Mouse (Mus musculus): ENCODE measurements around the gene Gna11. TPM values are rescaled to one million over a fixed set of nuclear protein-coding genes. Genes with fewer than 3 reads are reported as not detected.

The Gna11 gene
- polyA plus RNA-seq, 1 experiment from 2014 or later = 47.0 TPM

GRCm38 (mm10) chr10:81493601-81494220, 51.3 kb downstream of the Gna11 start:
- WGBS = 83% methylated on average over 8 of the region's 8 CpGs
- peak overlapping the region; percentile 18 for H3K4me3 ChIP-seq (ENCODE audit: low read depth, low read length)
- peaks cover 34% of the 10 kb centered on the region for H3K36me3 ChIP-seq (ENCODE audit: control insufficient read depth, insufficient read depth, low read length)
- H3K27ac ChIP-seq (ENCODE audit: low read depth, low read length) = no peak overlapping the region
- no peak overlapping the region for H3K9ac ChIP-seq (ENCODE audit: low read depth, low read length)
- H3K9me3 ChIP-seq (ENCODE audit: control insufficient read depth, low read length) = no peaks in the 10 kb centered on the region
- peaks cover 36% of the 10 kb centered on the region for H3K4me1 ChIP-seq (replicated peaks; ENCODE audit: control insufficient read depth, insufficient read depth, low read length)
- no peak for ATAC-seq (replicated peaks; ENCODE audit: low FRiP score)
- DNase-seq (ENCODE audit: low spot score) = no peak
- H3K27me3 ChIP-seq (replicated peaks; ENCODE audit: control insufficient read depth, insufficient read depth, low read length) = no peaks in the 10 kb centered on the region
- H3K4me2 ChIP-seq = no peak overlapping the region

DNA sequence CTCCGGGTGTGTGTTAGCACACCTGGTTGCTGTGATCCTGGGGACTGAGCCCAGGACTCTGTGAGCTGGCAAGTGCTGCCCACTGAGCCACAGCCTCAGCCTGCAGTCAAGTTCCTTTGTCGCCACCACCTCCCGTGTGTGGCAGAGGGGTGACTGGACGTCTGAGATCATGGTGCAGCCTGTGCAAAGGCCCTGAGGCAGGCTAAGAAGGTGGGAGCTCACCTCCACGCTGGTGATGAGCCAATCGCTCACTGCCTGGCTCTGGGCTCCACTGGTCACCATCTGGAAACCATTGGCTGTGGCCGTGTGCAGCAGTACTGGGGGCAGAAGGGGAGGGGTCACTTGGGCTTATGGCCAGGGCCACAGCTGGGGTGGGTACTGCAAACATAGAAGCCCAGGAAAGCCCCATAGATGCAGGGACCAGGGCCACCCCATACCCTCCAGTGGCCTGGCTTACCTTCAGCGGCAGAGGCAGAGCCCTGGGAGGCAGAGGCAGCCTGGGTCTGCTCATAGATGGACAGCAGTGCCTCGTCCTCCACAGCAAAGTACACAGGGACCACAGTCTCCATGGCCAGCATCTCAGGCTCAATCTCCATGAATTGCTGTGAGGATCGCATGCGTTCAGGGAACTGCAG, 52.3 kb downstream of the Gna11 start:
- H3K36me3 ChIP-seq (ENCODE audit: control insufficient read depth, insufficient read depth, low read length) = peaks cover 42% of the 10 kb centered on the region
- DNase-seq (ENCODE audit: low spot score) = no peak

GRCm38 (mm10) chr10:81491018-81491417, 54.0 kb downstream of the Gna11 start:
- peaks cover 54% of the 10 kb centered on the region for H3K36me3 ChIP-seq (ENCODE audit: control insufficient read depth, insufficient read depth, low read length)
- no peak overlapping the region for H3K4me3 ChIP-seq (ENCODE audit: low read depth, low read length)
- H3K9ac ChIP-seq (ENCODE audit: low read depth, low read length) = no peak overlapping the region
- DNase-seq (ENCODE audit: low spot score) (no peak), ATAC-seq (replicated peaks; ENCODE audit: low FRiP score) (no peak)
- H3K9me3 ChIP-seq (ENCODE audit: control insufficient read depth, low read length) = no peaks in the 10 kb centered on the region
- 91% methylated on average over 9 of the region's 9 CpGs for WGBS
- no peak overlapping the region for H3K27ac ChIP-seq (ENCODE audit: low read depth, low read length)
- H3K4me2 ChIP-seq = no peak overlapping the region
- H3K27me3 ChIP-seq (replicated peaks; ENCODE audit: control insufficient read depth, insufficient read depth, low read length) = no peaks in the 10 kb centered on the region
- peaks cover 15% of the 10 kb centered on the region for H3K4me1 ChIP-seq (replicated peaks; ENCODE audit: control insufficient read depth, insufficient read depth, low read length)

More for the DNA sequence above, 52.3 kb downstream of the Gna11 start:
- H3K9ac ChIP-seq (ENCODE audit: low read depth, low read length) = no peak overlapping the region
- no peak for ATAC-seq (replicated peaks; ENCODE audit: low FRiP score)
- no peaks in the 10 kb centered on the region for H3K9me3 ChIP-seq (ENCODE audit: control insufficient read depth, low read length)
- H3K4me2 ChIP-seq = no peak overlapping the region
- H3K4me1 ChIP-seq (replicated peaks; ENCODE audit: control insufficient read depth, insufficient read depth, low read length) = peaks cover 26% of the 10 kb centered on the region
- 89% methylated on average over 11 of the region's 11 CpGs for WGBS
- H3K27ac ChIP-seq (ENCODE audit: low read depth, low read length) = no peak overlapping the region
- no peaks in the 10 kb centered on the region for H3K27me3 ChIP-seq (replicated peaks; ENCODE audit: control insufficient read depth, insufficient read depth, low read length)
- H3K4me3 ChIP-seq (ENCODE audit: low read depth, low read length) = no peak overlapping the region; the same call in 1 of the 2 replicates

GRCm38 (mm10) chr10:81489941-81490340, 55.0 kb downstream of the Gna11 start:
- H3K9me3 ChIP-seq (ENCODE audit: control insufficient read depth, low read length) = no peaks in the 10 kb centered on the region
- H3K4me2 ChIP-seq = no peak overlapping the region
- 86% methylated on average over 14 of the region's 14 CpGs for whole genome bisulfite sequencing
- DNase-seq (ENCODE audit: low spot score) = no peak
- H3K36me3 ChIP-seq (ENCODE audit: control insufficient read depth, insufficient read depth, low read length) = peaks cover 54% of the 10 kb centered on the region
- peaks cover 10% of the 10 kb centered on the region for H3K4me1 ChIP-seq (replicated peaks; ENCODE audit: control insufficient read depth, insufficient read depth, low read length)
- H3K4me3 ChIP-seq (ENCODE audit: low read depth, low read length) = no peak overlapping the region
- no peaks in the 10 kb centered on the region for H3K27me3 ChIP-seq (replicated peaks; ENCODE audit: control insufficient read depth, insufficient read depth, low read length)
- no peak overlapping the region for H3K9ac ChIP-seq (ENCODE audit: low read depth, low read length)
- H3K27ac ChIP-seq (ENCODE audit: low read depth, low read length) = no peak overlapping the region
- no peak for ATAC-seq (replicated peaks; ENCODE audit: low FRiP score)

GRCm38 (mm10) chr10:81488081-81488480, 56.9 kb downstream of the Gna11 start:
- H3K9me3 ChIP-seq (ENCODE audit: control insufficient read depth, low read length) = no peaks in the 10 kb centered on the region
- H3K27me3 ChIP-seq (replicated peaks; ENCODE audit: control insufficient read depth, insufficient read depth, low read length) = no peaks in the 10 kb centered on the region
- peaks cover 50% of the 10 kb centered on the region for H3K36me3 ChIP-seq (ENCODE audit: control insufficient read depth, insufficient read depth, low read length)
- no peaks in the 10 kb centered on the region for H3K4me1 ChIP-seq (replicated peaks; ENCODE audit: control insufficient read depth, insufficient read depth, low read length)
- no peak overlapping the region for H3K4me2 ChIP-seq
- H3K27ac ChIP-seq (ENCODE audit: low read depth, low read length) = no peak overlapping the region
- DNase-seq (ENCODE audit: low spot score) = no peak
- ATAC-seq (replicated peaks; ENCODE audit: low FRiP score) = no peak
- no peak overlapping the region for H3K9ac ChIP-seq (ENCODE audit: low read depth, low read length)
- WGBS = 83% methylated on average over 11 of the region's 11 CpGs
- H3K4me3 ChIP-seq (ENCODE audit: low read depth, low read length) = no peak overlapping the region

DNA sequence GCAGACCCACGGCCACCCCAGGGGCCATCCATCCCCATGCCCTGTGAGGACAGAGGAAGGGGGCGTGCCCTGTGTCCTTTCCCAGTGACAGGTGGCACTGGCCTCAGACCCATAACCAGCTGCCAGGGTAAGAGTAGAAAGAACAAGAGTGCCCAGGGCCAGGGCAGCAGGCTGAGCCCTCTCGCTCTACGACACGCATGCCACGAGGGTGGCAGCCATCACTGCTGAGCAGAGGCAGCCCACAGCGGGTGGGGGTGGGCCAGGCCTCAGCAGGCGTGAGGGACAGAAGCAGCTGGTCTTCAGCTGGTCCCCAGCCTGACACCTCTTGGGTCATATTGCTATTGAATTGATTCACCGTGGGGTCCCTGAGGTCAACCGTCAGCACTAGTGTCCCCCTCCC, 58.5 kb downstream of the Gna11 start:
- no peak overlapping the region for H3K4me3 ChIP-seq (ENCODE audit: low read depth, low read length)
- DNase-seq (ENCODE audit: low spot score) = no peak
- H3K4me2 ChIP-seq = no peak overlapping the region
- H3K27ac ChIP-seq (ENCODE audit: low read depth, low read length) = no peak overlapping the region
- ATAC-seq (replicated peaks; ENCODE audit: low FRiP score) = no peak
- no peaks in the 10 kb centered on the region for H3K9me3 ChIP-seq (ENCODE audit: control insufficient read depth, low read length)
- 81% methylated on average over 10 of the region's 10 CpGs for WGBS
- peaks cover 11% of the 10 kb centered on the region for H3K27me3 ChIP-seq (replicated peaks; ENCODE audit: control insufficient read depth, insufficient read depth, low read length)
- peaks cover 7% of the 10 kb centered on the region; the same call in 1 of the 2 replicates for H3K4me1 ChIP-seq (replicated peaks; ENCODE audit: control insufficient read depth, insufficient read depth, low read length)
- H3K9ac ChIP-seq (ENCODE audit: low read depth, low read length) = no peak overlapping the region
- peaks cover 41% of the 10 kb centered on the region for H3K36me3 ChIP-seq (ENCODE audit: control insufficient read depth, insufficient read depth, low read length)

GRCm38 (mm10) chr10:81485479-81486018, 59.4 kb downstream of the Gna11 start:
- Histone ChIP-seq H3K27ac (ENCODE audit: low read depth, low read length) (no peak overlapping the region), H3K4me2 (no peak overlapping the region), H3K4me3 (ENCODE audit: low read depth, low read length) (no peak overlapping the region), H3K36me3 (ENCODE audit: control insufficient read depth, insufficient read depth, low read length) (peaks cover 33% of the 10 kb centered on the region), H3K27me3 (replicated peaks; ENCODE audit: control insufficient read depth, insufficient read depth, low read length) (peaks cover 20% of the 10 kb centered on the region), H3K4me1 (replicated peaks; ENCODE audit: control insufficient read depth, insufficient read depth, low read length) (peaks cover 7% of the 10 kb centered on the region; the same call in 1 of the 2 replicates), H3K9ac (ENCODE audit: low read depth, low read length) (no peak overlapping the region), H3K9me3 (ENCODE audit: control insufficient read depth, low read length) (no peaks in the 10 kb centered on the region)
- 0 out of 2 replicates have a peak, but pooled peaks have one; percentile 6 for ATAC-seq (replicated peaks; ENCODE audit: low FRiP score)
- no peak for DNase-seq (ENCODE audit: low spot score)
- 61% methylated on average over 7 of the region's 7 CpGs for WGBS

GRCm38 (mm10) chr10:81485060-81485449, 59.9 kb downstream of the Gna11 start:
- no peak overlapping the region for H3K4me3 ChIP-seq (ENCODE audit: low read depth, low read length)
- no peak; the same call in 1 of the 2 replicates for ATAC-seq (replicated peaks; ENCODE audit: low FRiP score)
- H3K4me1 ChIP-seq (replicated peaks; ENCODE audit: control insufficient read depth, insufficient read depth, low read length) = peaks cover 7% of the 10 kb centered on the region; the same call in 1 of the 2 replicates
- H3K27me3 ChIP-seq (replicated peaks; ENCODE audit: control insufficient read depth, insufficient read depth, low read length) = peaks cover 25% of the 10 kb centered on the region
- WGBS = 21% methylated on average over 2 of the region's 2 CpGs
- peaks cover 28% of the 10 kb centered on the region for H3K36me3 ChIP-seq (ENCODE audit: control insufficient read depth, insufficient read depth, low read length)
- no peak overlapping the region for H3K4me2 ChIP-seq
- no peak for DNase-seq (ENCODE audit: low spot score)
- H3K27ac ChIP-seq (ENCODE audit: low read depth, low read length) = no peak overlapping the region
- no peaks in the 10 kb centered on the region for H3K9me3 ChIP-seq (ENCODE audit: control insufficient read depth, low read length)
- H3K9ac ChIP-seq (ENCODE audit: low read depth, low read length) = no peak overlapping the region
